Mouse (Mus musculus) right cerebral cortex, postnatal 4 days (tissue): Measurements from ENCODE around the gene Mbl1.

Experiments
- DNase-seq: peaks from one replicate; pipeline ENCODE4 v3.0.0-alpha.2; 2022

Gene Mbl1

GRCm38 (mm10) chr14:41151220-41151898 lies at the start of gene Mbl1:
TSS of gene Mbl1 (plus strand) at chr14:41151458.
- DNase-seq: no peak

- DNase-seq: no peak
Measured at GRCm38 (mm10) chr14:41102269-41102668, 49.0 kb upstream of the Mbl1 start.

GRCm38 (mm10) chr14:41104853-41105444 lies 46.3 kb upstream of the Mbl1 start, which contains the start of gene Mat1a:
TSS of gene Mat1a (plus strand) at chr14:41105035.
- no peak for DNase-seq

- no peak for DNase-seq
Measured at GRCm38 (mm10) chr14:41111031-41111668, 40.1 kb upstream of the Mbl1 start.

- no peak for DNase-seq
Measured at GRCm38 (mm10) chr14:41112944-41113343, 38.3 kb upstream of the Mbl1 start.

GRCm38 (mm10) chr14:41116271-41116670 lies 35.0 kb upstream of the Mbl1 start:
- DNase-seq: no peak

- DNase-seq: no peak
Measured at GRCm38 (mm10) chr14:41124683-41125082, 26.6 kb upstream of the Mbl1 start.

GRCm38 (mm10) chr14:41127997-41128396 lies 23.3 kb upstream of the Mbl1 start:
- peak; percentile 12 for DNase-seq

- DNase-seq: no peak
Measured at GRCm38 (mm10) chr14:41131540-41131939, 19.7 kb upstream of the Mbl1 start, which contains the start of gene Sftpa1. TSS of gene Sftpa1 (plus strand) at chr14:41131782.

- no peak for DNase-seq
Measured at GRCm38 (mm10) chr14:41137006-41137405, 14.3 kb upstream of the Mbl1 start.

GRCm38 (mm10) chr14:41140686-41141085 lies 10.6 kb upstream of the Mbl1 start:
- no peak for DNase-seq

- no peak for DNase-seq
Measured at GRCm38 (mm10) chr14:41146035-41146434, 5.2 kb upstream of the Mbl1 start.

GRCm38 (mm10) chr14:41146922-41147321 lies 4.3 kb upstream of the Mbl1 start:
- DNase-seq: no peak

GRCm38 (mm10) chr14:41147356-41147755 lies 3.9 kb upstream of the Mbl1 start:
- DNase-seq: no peak

GRCm38 (mm10) chr14:41160076-41160475 lies 8.8 kb downstream of the Mbl1 start:
- no peak for DNase-seq

GRCm38 (mm10) chr14:41160743-41161142 lies 9.5 kb downstream of the Mbl1 start:
- no peak for DNase-seq

- DNase-seq: peak; percentile 7
Measured at GRCm38 (mm10) chr14:41162663-41163062, 11.4 kb downstream of the Mbl1 start.

GRCm38 (mm10) chr14:41167278-41167677 lies 16.0 kb downstream of the Mbl1 start:
- DNase-seq: no peak

- no peak for DNase-seq
Measured at GRCm38 (mm10) chr14:41168567-41168966, 17.3 kb downstream of the Mbl1 start.

GRCm38 (mm10) chr14:41170514-41170913 lies 19.3 kb downstream of the Mbl1 start:
- no peak for DNase-seq

- DNase-seq: no peak
Measured at GRCm38 (mm10) chr14:41174802-41175201, 23.5 kb downstream of the Mbl1 start.

GRCm38 (mm10) chr14:41185059-41185821 lies 34.0 kb downstream of the Mbl1 start, which contains the start of gene Sftpd:
TSS of gene Sftpd (minus strand) at chr14:41185149.
- no peak for DNase-seq

GRCm38 (mm10) chr14:41189496-41189895 lies 38.2 kb downstream of the Mbl1 start:
- no peak for DNase-seq
